Mouse (Mus musculus): ENCODE measurements around the gene Adgrd1. TPM values are rescaled to one million over a fixed set of nuclear protein-coding genes. Genes with fewer than 3 reads are reported as not detected.
A peak's percentile ranks its signal among the peaks of the same experiment; 100 is the strongest.
"Not testable (repeated sequence)": the region's sequence is repeated elsewhere in the genome, so short reads cannot be mapped to it uniquely, and the experiment has no call there.

Gene Adgrd1
- total and polyA plus RNA-seq, 3 experiments = 2.4 to 8.6 (median 3.8) TPM

DNA sequence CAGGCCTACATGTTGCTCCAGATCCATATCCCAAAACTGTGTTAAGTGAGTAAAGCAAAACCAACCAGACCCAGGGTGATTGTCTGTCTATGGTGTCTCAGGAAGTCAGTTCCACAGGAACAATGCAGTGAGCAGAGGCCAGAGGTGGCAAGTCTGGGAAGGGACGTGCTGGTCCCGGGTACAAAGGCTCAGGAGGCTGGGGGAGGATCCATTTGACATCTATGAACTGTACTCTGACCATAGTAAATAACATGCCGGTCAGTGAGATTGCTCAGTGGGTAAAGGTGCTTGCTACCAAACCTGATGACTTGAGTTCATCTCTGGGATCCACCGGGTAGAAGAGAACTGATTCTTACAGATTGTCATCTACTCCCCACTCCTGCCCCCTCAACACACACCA lies 3.4 kb upstream of the Adgrd1 start:
- no peak for DNase-seq

DNA sequence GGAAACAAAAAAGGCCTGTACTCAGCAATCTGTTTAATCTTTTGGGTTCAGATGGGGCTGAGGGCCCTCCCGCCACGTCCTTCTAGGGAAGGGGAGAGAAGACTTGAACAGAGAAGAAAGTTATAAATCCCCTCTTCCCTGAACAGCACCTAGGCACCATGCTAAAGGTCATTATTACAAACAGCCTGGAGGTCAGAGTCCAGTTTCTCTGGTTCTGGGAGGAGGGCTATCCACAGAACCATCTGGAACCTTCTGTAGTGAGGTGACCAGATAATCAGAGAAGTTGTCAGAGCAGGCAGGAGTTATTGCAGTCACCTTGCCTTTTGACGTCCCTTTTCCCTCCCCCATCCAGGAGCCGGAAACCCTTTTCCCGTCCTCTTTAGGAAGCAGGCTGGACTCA lies 2.3 kb upstream of the Adgrd1 start:
- no peak for DNase-seq

DNA sequence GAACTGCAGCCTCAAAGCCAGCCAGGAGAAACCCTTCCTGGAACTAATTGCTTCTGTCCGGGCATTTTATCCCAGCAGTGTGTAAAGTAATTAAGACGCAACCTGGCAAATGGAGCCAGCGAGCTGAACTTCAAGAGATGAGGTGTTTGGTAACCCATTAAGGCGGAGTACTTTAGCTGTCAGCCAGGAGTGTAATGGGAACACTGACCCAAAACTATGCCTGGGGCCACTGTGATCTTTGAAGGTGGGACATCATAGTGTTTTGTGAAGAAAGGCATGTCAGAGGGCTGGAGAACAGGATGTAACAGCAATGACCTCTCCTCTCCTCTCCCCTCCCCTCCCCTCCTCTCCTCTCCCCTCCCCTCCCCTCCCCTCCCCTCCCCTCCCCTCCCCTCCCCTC lies 7.5 kb downstream of the Adgrd1 start:
- no peak for DNase-seq

DNA sequence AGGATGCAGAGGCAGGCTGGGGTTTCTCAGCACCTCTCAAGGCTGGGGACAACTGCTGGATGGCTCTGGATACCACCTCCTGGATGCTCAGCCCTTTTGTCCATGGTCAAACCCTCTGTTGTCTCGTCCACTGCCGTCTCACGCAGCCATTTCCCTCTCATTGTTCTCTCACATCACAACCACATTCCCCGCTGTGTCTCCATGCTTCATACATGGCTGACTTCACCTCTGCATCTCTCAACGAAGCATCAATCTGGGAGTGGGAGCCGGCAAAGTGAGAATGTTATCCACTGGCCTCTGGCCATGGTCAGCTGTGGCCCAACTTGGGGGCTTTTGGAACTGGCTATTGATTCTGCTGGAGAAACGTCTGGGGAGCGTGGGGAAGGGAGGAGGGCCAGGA lies 15.2 kb downstream of the Adgrd1 start:
- no peak for DNase-seq

DNA sequence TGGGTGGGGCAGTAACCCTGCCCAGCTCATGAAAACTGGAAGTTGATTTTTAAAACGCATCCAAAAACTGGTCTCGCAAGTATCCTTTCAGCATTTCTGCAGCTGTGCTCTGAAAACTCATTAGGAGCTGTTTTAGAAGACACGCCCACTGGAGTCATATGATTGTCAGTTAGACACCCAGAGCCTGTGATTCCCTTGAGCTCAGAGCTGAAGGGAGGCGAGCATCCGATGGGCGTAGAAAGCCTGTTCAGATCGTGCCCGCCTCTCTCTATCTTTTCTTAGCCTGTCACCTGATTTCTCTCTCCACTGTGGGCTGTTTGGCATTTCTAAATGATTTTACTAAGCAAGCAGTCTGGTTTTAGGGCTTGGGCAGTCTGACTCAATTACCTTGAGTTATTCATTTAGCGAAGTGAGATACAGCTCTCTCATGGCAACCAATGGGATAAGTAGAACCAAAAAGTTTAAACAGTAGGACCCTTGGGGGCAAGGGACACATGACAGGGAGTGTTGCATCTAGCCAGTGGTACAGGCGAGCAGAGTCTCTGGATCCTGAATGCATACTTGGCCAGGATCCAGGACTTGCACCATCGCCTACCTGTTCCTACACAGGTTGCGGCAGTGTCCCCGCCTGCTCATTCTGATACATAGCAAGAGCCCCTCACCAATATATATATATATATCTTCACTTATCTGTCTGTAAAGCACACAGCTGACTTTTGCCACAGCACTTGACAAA lies 17.4 kb downstream of the Adgrd1 start:
- no peak for DNase-seq

DNA sequence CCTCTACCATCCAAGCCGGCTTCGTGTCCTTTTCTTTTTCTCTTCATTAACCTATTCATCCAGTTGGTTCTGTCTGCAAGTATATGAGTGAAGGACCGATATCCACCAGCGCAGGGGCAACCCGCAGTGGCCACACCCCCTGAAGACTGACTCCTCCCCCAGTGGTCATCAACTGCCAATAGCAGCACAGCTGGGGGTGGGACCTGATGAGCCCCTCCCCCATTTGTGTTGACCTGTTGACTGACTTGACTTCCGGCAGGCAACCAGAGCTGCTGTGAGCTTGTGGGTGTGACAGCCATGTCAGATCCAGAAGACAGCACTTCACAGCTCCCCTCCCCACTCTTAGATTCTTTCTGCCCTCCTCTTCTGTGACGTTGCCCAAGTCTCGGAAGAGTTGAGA lies 19.7 kb downstream of the Adgrd1 start:
- DNase-seq = no peak

DNA sequence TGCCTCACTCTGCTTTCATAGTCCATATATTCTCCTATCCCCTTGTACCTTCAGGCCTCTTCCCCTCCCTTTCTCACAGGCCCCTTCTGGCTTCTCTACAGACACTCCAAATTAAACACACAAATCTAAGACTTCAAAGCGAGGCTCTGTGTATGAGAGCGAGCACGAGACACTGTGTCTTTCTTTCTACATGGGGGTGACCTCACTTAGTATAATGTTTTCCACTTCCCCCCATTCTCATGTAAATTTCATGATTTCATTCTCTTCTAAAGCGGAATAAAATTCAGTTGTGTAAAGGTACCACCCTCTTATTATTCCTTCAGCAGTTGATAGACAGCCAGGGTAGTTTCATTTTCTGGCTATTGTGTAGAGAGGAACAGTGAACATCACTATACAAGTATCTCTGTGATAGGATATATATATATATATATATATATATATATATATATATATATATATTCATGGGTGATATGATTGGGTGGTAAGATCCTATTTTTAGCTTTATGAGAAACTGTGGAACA lies 21.1 kb downstream of the Adgrd1 start:
- DNase-seq = no peak

DNA sequence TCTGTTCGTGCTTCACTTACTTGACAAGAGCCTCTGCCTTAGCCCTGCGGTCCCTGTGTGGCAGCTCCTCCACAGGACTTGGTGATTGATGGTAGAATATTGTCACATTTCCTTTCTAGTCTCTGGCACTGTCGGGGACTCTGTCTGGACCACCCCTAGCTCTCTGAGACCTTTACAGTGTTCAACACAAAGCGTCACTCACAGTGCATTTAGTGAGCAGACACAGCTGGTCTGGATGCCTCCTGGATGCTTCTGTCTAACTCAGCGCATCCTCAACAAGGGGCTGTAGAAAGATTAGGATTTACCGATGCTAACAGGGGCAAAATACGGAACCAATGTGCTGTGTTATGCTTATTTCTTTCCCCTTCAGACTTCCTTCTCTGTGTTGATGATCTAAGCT lies 22.0 kb downstream of the Adgrd1 start:
- no peak for DNase-seq

DNA sequence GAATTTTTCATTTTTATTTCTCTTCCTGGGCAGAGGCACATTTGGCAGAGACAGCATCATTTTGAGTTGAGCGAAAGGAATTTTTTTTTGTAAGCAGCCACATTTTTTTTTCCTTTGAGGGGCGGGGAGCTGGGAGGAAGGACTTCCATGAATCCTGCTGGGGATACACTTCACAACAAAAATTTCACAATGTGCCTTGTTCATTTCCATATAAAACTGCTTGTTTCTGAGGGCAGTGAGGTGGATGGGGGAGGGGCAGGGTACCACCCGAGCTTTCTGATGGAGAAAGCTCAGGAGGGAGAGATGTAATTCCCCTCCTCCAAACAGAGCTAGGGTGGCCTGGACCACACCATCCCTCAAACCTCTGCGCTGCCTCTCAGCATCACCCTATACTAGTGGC lies 22.6 kb downstream of the Adgrd1 start:
- DNase-seq = no peak

DNA sequence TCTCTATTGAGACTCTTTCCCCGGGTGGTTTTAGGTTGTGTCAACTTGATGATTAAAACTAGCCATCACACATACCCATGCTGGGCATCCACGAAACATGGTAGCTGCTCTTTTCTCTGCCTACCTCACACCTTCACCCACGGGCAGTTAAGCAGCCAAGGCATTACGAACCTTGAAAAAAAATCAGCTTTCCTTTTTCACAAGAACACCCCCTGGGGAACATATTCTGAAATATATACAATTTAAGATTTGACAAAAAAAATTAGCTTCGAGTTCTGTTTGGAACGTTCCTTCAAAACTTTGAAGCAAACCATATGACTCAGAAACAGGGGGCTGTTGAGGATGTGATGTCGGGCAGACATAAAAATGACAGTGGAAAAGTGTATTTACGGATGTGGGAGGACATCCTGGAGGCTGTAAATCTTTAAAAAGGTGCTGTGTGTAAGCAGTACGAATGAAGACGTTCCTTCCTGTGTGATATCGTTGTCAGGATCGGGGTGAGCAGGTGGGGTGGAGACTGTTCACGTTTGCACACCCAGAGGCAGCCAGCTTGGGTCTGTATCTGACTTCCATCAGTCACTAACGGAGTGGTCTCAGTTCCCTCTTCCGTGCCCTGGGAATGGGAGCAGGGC lies 25.2 kb downstream of the Adgrd1 start:
- no peak for DNase-seq

DNA sequence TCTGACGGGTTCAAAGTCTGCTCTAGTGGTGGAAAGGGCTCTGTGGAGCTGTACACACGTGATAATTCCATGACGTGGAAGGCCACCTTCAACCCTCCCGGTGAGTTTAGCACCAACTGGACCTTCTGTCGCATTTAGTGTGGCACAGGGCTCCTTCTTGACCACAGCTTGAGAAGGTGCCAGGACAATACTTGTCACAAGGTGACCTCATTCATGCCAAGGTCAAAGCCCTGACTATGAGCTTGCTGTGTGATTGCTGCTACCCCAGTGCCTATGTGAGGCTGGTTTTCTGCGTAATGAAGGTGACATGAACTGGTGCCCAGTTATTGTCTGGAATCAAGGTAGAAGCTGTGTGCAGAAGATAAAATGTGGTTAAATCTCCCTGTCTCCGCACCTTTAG lies 25.9 kb downstream of the Adgrd1 start:
- peak; percentile 55 for DNase-seq

DNA sequence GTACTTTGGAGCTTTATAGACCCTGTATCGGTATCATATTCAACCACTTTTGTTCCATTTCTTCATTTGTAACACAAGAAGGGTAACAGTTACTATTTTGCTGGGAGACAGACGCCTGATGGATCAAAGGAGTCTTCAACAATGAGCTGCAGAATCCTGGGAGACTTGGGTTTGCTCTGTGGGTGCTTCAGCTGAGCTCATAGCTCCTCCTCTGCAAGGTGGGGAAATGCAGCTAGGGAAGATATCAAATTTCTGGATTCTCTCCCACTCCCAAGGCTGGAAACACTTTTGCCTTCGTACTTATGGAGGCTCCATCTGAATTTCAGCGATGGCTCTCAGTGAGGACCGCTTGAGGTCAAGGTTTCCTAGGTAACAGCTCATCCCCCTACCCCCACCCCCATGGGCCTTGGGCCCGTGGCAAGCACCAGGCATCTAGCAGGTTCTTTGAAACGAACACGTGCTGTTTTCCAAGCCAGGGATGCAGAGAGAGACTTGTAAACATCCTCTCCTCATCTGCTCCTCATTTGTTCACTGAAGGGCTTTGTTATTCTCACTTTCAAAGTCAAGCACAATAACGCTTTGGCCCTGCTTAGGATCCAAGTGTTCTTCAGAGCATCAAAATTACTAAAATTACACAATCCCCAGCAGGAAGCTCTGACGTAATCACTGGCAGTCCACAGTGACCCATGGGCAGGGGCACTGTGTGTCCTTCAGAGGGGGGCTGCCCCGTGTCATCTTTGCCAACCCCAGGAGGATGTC lies 27.7 kb downstream of the Adgrd1 start:
- DNase-seq = no peak

DNA sequence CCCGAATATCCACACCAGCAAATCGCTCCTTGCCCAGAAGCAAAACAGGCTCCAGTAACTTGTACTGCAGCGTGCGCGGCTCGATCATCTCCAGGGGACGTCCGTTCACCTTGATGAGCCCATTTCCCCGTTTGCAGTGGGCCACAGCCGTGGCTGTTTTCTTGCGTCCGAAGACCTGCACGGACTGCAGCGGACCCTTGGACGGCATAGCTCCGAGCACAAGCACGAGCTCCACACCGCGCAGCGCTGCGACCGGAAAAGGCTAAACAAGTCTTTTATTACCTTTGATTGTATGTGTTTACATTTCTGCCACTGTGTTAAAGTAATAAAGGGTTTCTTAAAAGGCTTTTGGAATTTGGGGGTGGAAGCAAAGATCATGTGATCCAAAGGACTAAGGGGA lies 31.8 kb downstream of the Adgrd1 start:
- not testable (repeated sequence) for DNase-seq

DNA sequence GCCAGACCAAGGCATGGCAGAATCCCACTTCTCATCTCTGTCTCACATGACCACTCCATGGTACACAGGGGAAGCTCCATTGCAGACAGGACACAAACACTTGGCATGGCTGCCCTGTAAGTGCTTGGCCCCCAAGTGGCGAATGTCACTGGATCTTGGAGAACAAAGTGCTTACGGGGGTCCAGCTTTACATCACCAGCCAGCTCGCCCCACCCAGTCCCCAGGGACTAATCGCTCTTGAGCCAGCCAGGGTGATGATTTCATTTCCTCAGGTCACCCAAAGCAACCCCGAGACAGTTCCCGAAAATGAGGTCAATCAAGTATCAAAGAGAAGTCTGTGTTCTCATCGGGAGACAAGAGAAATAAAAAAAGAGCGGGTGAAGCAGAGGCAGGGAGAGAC lies 33.8 kb downstream of the Adgrd1 start:
- no peak for DNase-seq

DNA sequence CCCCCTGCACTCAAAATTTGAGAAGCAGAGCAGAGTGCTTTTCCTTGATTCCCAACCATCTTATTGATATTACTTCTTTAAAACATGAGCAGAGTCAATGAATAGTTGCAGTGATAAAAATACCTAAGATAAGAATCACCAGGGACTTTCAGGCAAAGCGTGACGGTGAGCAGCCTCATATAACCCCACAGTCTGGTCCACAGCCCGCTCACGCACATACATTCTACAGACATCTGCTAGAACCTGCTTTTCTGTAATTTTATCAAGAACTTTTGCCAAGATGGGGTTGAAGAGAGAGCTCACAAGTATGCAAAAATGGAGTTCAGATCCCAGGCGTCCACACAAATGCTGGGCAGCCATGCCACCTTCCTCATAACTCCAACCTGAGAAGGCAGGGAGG lies 40.9 kb downstream of the Adgrd1 start:
- DNase-seq = no peak

DNA sequence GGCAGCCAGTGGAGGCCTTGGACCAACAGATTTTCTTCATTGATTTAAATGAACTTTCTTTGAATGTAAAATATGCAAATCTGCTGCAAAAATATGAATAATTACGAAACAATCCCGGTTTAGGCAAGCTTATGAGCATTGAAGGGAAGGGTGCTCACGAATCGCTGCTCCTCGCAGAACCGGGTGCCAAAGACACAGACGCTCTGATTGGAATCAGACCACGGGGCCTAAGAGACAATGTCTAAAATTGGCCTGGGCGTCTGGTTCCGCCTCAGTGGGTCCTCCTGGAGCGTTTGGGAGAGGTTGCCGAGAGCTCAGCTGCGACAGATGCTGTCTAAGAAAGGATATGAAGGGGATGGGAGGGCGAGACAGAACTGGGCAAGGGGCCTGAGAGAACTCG lies 42.0 kb downstream of the Adgrd1 start:
- DNase-seq = no peak

DNA sequence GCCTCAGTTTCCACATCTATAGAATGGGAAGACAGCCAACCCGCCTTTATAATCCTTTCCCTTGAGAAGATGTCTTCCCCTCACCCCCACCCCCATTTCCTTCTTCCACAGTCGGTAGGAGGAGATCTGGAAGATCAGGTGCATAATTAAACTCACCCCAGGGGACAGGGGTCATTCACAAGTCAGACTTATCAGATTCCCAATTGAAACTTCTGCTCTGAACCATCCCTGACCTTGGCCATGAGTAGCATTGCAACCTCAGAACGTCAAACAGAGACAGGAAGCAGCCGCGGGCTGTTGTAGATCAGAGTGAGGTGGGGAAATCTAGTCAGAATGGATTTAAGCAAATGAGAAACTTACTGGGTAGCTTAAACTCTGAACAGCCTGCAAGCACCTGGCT lies 46.3 kb downstream of the Adgrd1 start:
- no peak for DNase-seq

DNA sequence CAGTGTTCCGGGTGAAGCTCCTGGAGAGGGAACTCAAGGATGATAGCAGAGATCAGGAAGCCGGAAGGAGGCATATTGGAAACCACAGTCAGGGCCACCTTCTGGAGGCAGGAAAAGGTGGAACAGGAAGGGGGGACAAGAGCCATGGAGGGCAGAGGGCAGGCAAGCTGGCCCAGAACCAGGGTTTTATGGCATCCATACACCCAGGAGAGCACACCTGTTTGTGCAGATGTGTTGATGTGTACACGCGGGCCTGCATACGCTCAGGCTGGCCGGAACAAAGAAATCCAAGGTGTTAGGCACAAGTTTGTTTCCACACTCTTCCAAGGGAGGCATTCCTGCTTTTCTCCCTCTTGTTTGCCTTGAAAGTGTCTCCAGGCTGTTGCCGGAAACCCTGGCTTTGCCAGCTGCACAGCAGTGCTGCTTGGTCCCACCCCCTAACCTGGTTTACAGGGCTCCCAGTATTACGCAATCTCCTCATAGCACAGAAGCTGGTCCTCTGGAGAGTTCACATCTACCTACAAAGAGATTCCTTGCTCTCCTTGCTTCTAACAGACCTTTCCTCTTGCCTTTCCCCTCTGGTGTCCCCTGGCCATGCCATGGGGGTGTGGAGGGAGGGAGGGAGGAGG lies 48.9 kb downstream of the Adgrd1 start:
- DNase-seq = no peak

DNA sequence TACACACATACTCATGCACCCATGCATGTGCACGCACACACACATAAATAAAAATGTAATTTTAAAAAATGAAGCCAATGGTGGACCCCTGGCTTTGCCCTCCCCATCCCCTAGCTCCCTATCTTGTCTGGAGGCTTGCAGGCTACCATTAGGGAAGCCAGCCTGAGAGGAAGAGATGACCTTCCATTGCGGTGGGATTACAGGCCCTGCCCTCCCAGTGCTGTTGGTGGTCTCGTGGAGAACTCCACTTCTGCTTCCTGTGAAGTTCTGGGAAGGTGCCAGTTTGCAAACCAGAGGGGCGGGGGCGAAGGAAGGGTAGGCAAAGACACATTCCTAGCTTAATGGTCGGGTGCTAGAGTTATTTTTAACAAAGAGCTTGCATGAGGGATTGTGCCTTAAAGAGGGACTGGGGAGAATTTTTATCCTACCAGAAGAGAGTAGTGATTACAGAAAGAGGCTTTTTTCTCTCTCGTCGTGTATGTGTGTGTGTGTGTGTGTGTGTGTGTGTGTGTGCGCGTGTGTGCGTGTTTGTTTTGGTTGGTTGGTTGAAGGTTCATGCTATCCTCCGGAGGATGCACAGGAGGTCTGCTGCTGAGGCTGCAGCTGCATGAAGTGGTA lies 50.5 kb downstream of the Adgrd1 start:
- no peak for DNase-seq

DNA sequence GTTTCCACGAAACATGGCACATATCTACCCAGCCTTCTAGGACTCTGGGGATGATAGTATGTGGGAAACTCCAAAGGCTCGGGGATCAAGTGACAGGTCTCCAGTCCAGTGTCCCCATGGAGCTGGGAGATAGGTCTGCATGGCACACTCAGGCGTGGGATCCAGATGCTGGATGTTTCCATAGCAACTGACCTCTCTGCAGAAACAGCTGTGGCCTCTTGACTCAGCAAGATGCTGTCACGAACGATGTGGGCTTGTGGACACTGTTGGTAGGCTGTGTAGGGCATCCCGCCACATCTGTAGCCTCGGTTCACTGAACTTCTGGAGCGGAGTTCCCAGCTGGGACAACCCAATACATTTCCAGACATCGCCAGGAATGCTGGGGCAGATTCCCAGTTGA lies 51.9 kb downstream of the Adgrd1 start:
- no peak for DNase-seq

DNA sequence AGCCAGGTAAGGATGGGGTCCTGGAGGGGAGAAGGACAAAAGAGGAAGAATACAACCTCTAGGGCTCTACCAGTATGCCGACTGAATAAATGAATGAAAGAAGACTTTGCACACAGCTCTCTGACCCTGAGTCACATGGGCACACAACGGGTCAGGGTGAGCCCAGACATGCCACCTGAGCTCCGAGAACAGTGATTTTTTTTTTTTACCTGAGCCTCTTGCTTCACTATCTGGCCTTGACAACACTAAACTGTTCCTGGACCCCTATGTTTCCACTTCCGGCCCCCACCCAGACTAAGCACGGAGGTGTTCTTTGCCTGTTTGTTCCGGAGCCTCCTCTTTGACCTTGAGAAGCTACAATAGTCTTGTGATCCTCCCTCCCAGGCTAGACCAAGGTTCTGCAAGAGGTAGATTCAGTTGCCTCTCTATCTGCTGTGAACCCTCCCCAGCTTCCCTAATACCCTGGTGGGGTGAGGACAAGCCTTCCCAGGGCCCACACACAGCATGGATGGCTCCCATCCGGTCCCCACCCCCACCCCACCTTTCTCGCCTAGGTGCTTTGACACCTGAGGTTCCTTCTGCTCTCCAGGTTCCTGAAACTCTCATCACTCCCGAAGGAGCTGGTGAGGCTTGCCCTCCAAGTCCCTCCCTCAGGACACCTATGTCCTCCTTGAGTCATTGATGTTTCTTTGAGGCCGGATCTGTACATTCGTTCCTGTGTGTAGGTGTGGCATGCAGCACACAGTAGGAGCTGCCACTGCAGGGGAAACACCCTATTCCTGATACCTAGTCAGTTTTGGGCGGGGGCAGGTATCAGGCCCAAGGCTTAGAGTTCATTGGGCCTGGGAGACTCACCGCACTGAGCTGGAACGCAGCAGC lies 58.7 kb downstream of the Adgrd1 start:
- DNase-seq = no peak

All from adrenal gland, adult 2 months (tissue).